In the genomic region with DNA sequence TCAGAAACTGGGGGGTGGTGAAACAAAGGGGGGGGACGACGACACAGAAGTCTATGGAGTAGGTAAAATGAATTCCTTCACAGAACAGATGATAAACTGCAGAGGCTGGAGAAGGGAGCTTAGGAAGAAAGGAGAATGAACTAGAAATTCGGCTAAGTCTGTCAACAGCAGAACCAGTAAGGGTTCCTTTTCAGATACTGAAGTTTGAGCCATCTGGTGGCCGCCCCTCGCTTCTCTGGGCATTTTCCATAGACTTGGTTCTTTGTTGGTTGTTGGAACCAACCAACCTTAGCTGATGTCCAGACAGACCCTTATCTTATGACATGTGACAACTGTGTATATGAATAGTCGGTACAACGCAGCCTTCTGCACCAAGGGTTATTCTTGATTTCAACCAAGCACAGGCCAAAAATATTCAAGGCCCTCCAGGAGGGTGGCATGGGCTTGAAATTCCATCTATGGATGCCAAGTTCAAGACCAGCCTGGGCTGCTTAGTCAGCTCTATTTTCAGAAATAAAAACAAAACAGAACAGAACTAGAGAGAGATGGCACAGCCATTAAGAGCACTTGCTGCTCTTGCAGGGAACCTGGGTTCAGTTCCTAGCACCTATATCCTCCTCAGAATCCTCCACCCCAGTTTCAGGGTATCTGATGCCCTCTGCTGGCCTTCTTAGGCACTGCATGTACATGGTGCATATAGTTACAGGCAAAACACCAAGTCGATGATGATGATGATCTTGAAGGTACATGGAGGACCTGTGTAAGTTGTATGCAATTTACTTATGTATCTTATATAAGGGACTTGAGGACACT, we compare ENCODE assay signal across 9 mouse cellular contexts. TPM values are rescaled to one million over a fixed set of nuclear protein-coding genes. Genes with fewer than 3 reads are reported as not detected.
A peak's percentile ranks its signal among the peaks of the same experiment; 100 is the strongest.
DNase-seq lines count a peak whose midpoint lies in the region; ATAC-seq and TF ChIP-seq lines count a peak whose summit lies in the region.
"Had no signal": no experiment of that assay in that cellular context is flagged by ENCODE, and none has a peak within 500 bp of the region (broad histone marks: within the 10 kb centered on the region; RNA-seq: fewer than 3 reads in every experiment).

No protein-coding gene starts in this region.

- no peak overlapping the region for H3K9ac ChIP-seq in intestine, embryonic 16.5 days (ENCODE audit: low read depth, low read length)
- H3K9ac ChIP-seq in midbrain, embryonic 11.5 days (ENCODE audit: low read length) = no peak overlapping the region; the same call in 1 of the 2 replicates

- H3K4me3 ChIP-seq in embryonic fibroblast, embryonic 13.5 days (ENCODE audit: insufficient read depth, low read length) = peak overlapping the region; percentile 24
- peak overlapping the region; percentile 62 for H3K4me3 ChIP-seq in intestine, embryonic 16.5 days (ENCODE audit: low read length)
- H3K4me3 ChIP-seq in midbrain, embryonic 11.5 days (ENCODE audit: low read depth, low read length) = peak overlapping the region; percentile 61; the same call in 1 of the 2 replicates

- peaks cover 12% of the 10 kb centered on the region for H3K4me1 ChIP-seq in embryonic fibroblast, embryonic 13.5 days (ENCODE audit: control insufficient read depth, insufficient read depth, low read length)
- H3K4me1 ChIP-seq in intestine, embryonic 16.5 days (ENCODE audit: control insufficient read depth, insufficient read depth, low read length) = peaks cover 35% of the 10 kb centered on the region
- peaks cover 37% of the 10 kb centered on the region for H3K4me1 ChIP-seq in midbrain, embryonic 11.5 days (ENCODE audit: control insufficient read depth, insufficient read depth, low read length)

- WGBS in intestine, embryonic 16.5 days = 78% methylated on average over 8 of the region's 8 CpGs
- WGBS in midbrain, embryonic 11.5 days = 90% methylated on average over 8 of the region's 8 CpGs

- peak overlapping the region; percentile 97 for H3K27ac ChIP-seq in embryonic fibroblast, embryonic 13.5 days (ENCODE audit: insufficient read depth, low read length)
- peak overlapping the region; percentile 89 for H3K27ac ChIP-seq in intestine, embryonic 16.5 days (ENCODE audit: low read length)
- H3K27ac ChIP-seq in midbrain, embryonic 11.5 days (ENCODE audit: low read depth, low read length) = no peak overlapping the region

- peak overlapping the region; percentile 81 for H3K4me2 ChIP-seq in intestine, embryonic 16.5 days (ENCODE audit: low read depth, low read length)
- H3K4me2 ChIP-seq in midbrain, embryonic 11.5 days = peak overlapping the region; percentile 77

- no peak for ATAC-seq in intestine, embryonic 16.5 days
- no peak for ATAC-seq in midbrain, embryonic 11.5 days (ENCODE audit: low FRiP score)

- no peaks in the 10 kb centered on the region; the same call in 1 of the 2 replicates for H3K36me3 ChIP-seq in intestine, embryonic 16.5 days (ENCODE audit: control insufficient read depth, insufficient read depth, low read length)
- H3K36me3 ChIP-seq in midbrain, embryonic 11.5 days (ENCODE audit: control insufficient read depth, insufficient read depth, low read length) = peaks cover 20% of the 10 kb centered on the region

- no peaks in the 10 kb centered on the region for H3K27me3 ChIP-seq in intestine, embryonic 16.5 days (replicated peaks; ENCODE audit: control insufficient read depth, insufficient read depth, low read length)
- H3K27me3 ChIP-seq in midbrain, embryonic 11.5 days (ENCODE audit: control insufficient read depth, insufficient read depth, low read length) = no peaks in the 10 kb centered on the region
- H3K27me3 ChIP-seq: Patski had no signal

- peak; percentile 70 for DNase-seq in adrenal gland, postnatal 14 days
- no peak for DNase-seq in adrenal gland, adult 8-10 months
- DNase-seq in B cell, adult 2 months = peak; percentile 81 to 82
- peak; percentile 85 for DNase-seq in midbrain, embryonic 11.5 days (ENCODE audit: low spot score, missing footprints)
- peak; percentile 58 for DNase-seq in thymus, postnatal 25 days
- DNase-seq in cerebellum, adult 11-12 months = no peak

- 0 out of 2 replicates have a peak, but pooled peaks cover 4% of the 10 kb centered on the region for H3K9me3 ChIP-seq in intestine, embryonic 16.5 days (ENCODE audit: control insufficient read depth, low read length)
- H3K9me3 ChIP-seq in midbrain, embryonic 11.5 days (ENCODE audit: control insufficient read depth, low read length) = peaks cover 5% of the 10 kb centered on the region

- peak; percentile 15; the same call in 1 of the 2 replicates for TF ChIP-seq POLR2A in embryonic fibroblast, embryonic 13.5 days (IDR thresholded peaks at IDR 0.05; ENCODE audit: low read depth, low read length)

- TF ChIP-seq CTCF in embryonic fibroblast, embryonic 13.5 days (IDR thresholded peaks at IDR 0.05; ENCODE audit: borderline replicate concordance, insufficient read depth, low read length) = no peak

RNA-seq across cellular contexts. Expression of gene Ppp1r18, which starts 5.7 kb away (rescaled TPM):
- total RNA-seq in adrenal gland, postnatal 14 days (2021) = 29.5 and 44.4 TPM in 2 replicates
- 10 to 100 TPM; 35.4 to 47.9 (median 40.0) TPM for total RNA-seq in adrenal gland, adult 8-10 months (2022)
- 92.1 and 115 TPM in 2 replicates for polyA plus RNA-seq in embryonic fibroblast, embryonic 13.5 days (2011; ENCODE audit: insufficient read length, low read depth, missing spikeins)
- polyA plus RNA-seq in intestine, embryonic 16.5 days (2015; fragmentation: Nextera tagmentation; extraction: Ambion mirVana) = 19.3 and 19.4 TPM in 2 replicates
- polyA plus RNA-seq in midbrain, embryonic 11.5 days (2014; fragmentation: Nextera tagmentation; extraction: Ambion mirVana) = 24.1 and 25.2 TPM in 2 replicates

RNA-seq across cellular contexts. Expression of gene Dhx16, which starts 8.5 kb away (rescaled TPM):
- 40.2 and 41.1 TPM in 2 replicates for total RNA-seq in adrenal gland, postnatal 14 days (2021)
- total RNA-seq in adrenal gland, adult 8-10 months (2022) = 10 to 100 TPM; 40.6 to 57.8 (median 52.0) TPM
- 40.5 and 41.1 TPM in 2 replicates for polyA plus RNA-seq in embryonic fibroblast, embryonic 13.5 days (2011; ENCODE audit: insufficient read length, low read depth, missing spikeins)
- polyA plus RNA-seq in intestine, embryonic 16.5 days (2015; fragmentation: Nextera tagmentation; extraction: Ambion mirVana) = 36.0 and 38.3 TPM in 2 replicates
- 39.0 and 43.6 TPM in 2 replicates for polyA plus RNA-seq in midbrain, embryonic 11.5 days (2014; fragmentation: Nextera tagmentation; extraction: Ambion mirVana)

RNA-seq across cellular contexts. Expression of gene Nrm, which starts 10.0 kb away (rescaled TPM):
- total RNA-seq in adrenal gland, postnatal 14 days (2021) = 10.6 and 15.9 TPM in 2 replicates
- total RNA-seq in adrenal gland, adult 8-10 months (2022) = 1 to 10 TPM; 2.5 to 5.4 (median 5.0) TPM
- 9.8 and 15.5 TPM in 2 replicates for polyA plus RNA-seq in embryonic fibroblast, embryonic 13.5 days (2011; ENCODE audit: insufficient read length, low read depth, missing spikeins)
- 47.7 and 51.7 TPM in 2 replicates for polyA plus RNA-seq in intestine, embryonic 16.5 days (2015; fragmentation: Nextera tagmentation; extraction: Ambion mirVana)
- 59.8 and 61.0 TPM in 2 replicates for polyA plus RNA-seq in midbrain, embryonic 11.5 days (2014; fragmentation: Nextera tagmentation; extraction: Ambion mirVana)

RNA-seq across cellular contexts. Expression of gene 2310061I04Rik, which starts 26.1 kb away (rescaled TPM):
- total RNA-seq in adrenal gland, postnatal 14 days (2021) = 73.6 and 79.5 TPM in 2 replicates
- total RNA-seq in adrenal gland, adult 8-10 months (2022) = 10 to 100 TPM; 33.1 to 46.5 (median 40.3) TPM
- 29.0 and 37.3 TPM in 2 replicates for polyA plus RNA-seq in embryonic fibroblast, embryonic 13.5 days (2011; ENCODE audit: insufficient read length, low read depth, missing spikeins)
- 29.1 and 30.1 TPM in 2 replicates for polyA plus RNA-seq in intestine, embryonic 16.5 days (2015; fragmentation: Nextera tagmentation; extraction: Ambion mirVana)
- 22.7 and 23.3 TPM in 2 replicates for polyA plus RNA-seq in midbrain, embryonic 11.5 days (2014; fragmentation: Nextera tagmentation; extraction: Ambion mirVana)

RNA-seq across cellular contexts. Expression of gene Mdc1, which starts 29.8 kb away (rescaled TPM):
- 20.6 and 21.9 TPM in 2 replicates for total RNA-seq in adrenal gland, postnatal 14 days (2021)
- 10 to 100 TPM; 20.9 to 28.2 (median 24.1) TPM for total RNA-seq in adrenal gland, adult 8-10 months (2022)
- polyA plus RNA-seq in embryonic fibroblast, embryonic 13.5 days (2011; ENCODE audit: insufficient read length, low read depth, missing spikeins) = 30.4 and 31.8 TPM in 2 replicates
- 10.0 and 11.8 TPM in 2 replicates for polyA plus RNA-seq in intestine, embryonic 16.5 days (2015; fragmentation: Nextera tagmentation; extraction: Ambion mirVana)
- polyA plus RNA-seq in midbrain, embryonic 11.5 days (2014; fragmentation: Nextera tagmentation; extraction: Ambion mirVana) = 19.4 and 21.5 TPM in 2 replicates

Comparison
In these comparisons a context has a peak if more than half of its experiments do, and no peak if none do; other contexts are left out.
1. DNase-seq: peak in adrenal gland, postnatal 14 days (single experiment), B cell, adult 2 months (2 of 2), midbrain, embryonic 11.5 days (single experiment) and thymus, postnatal 25 days (single experiment); none in adrenal gland, adult 8-10 months (single experiment) and cerebellum, adult 11-12 months (single experiment).
2. Peak in every context shown above with its lines, with median percentiles within 50 percentile points of each other: H3K4me3 ChIP-seq.